Mouse (Mus musculus) MEL (cell line): ENCODE measurements at regions not wholly inside any gene's neighbourhood (a gene's known extent, or its start where the extent isn't known, plus 50 kb on each side); places are given as distances from the start of the nearest gene placed in this dataset.

Experiments
- DNase-seq: peaks from one replicate; pipeline ENCODE4 v3.0.0; 2011; ENCODE audit warnings: low read depth, low spot score
- H3K27ac ChIP-seq: 2 replicates; pipeline ENCODE4 v1.5.1; 2012; ENCODE audit warnings: low read depth, mild to moderate bottlenecking, control low read depth, low read length, moderate library complexity; ENCODE audit not compliant: control insufficient read depth
- H3K27me3 ChIP-seq, 2 experiments: fragments of 150-350 bp in 1 of 2; sonication (generic) in 1 of 2; 2 replicates each; pipeline ENCODE4 v1.6.1; 2012; ENCODE audit warnings: low read length in 2 of 2, mild to moderate bottlenecking in 2 of 2, improper control_type of control experiment in 1 of 2, moderate library complexity in 1 of 2; ENCODE audit not compliant: insufficient read depth in 2 of 2, control insufficient read depth in 1 of 2
- H3K36me3 ChIP-seq, 2 experiments: 2 replicates each; pipeline ENCODE4 v1.6.1; 2012 to 2014; ENCODE audit warnings: low read length in 2 of 2, improper control_type of control experiment in 1 of 2, inconsistent platforms in 1 of 2, mild to moderate bottlenecking in 1 of 2; ENCODE audit not compliant: insufficient read depth in 2 of 2, control insufficient read depth in 1 of 2
- H3K4me1 ChIP-seq, 2 experiments: fragments of 150-350 bp in 1 of 2; sonication (generic) in 1 of 2; 2 replicates each; pipeline ENCODE4 v1.6.1; 2012; ENCODE audit warnings: low read length in 2 of 2, improper control_type of control experiment in 1 of 2, mild to moderate bottlenecking in 1 of 2; ENCODE audit not compliant: insufficient read depth in 2 of 2, control insufficient read depth in 1 of 2
- H3K4me3 ChIP-seq, 2 experiments: fragments of 150-350 bp in 1 of 2; sonication (generic) in 1 of 2; 2 replicates each; pipeline ENCODE4 v1.5.1; 2012; ENCODE audit warnings: low read depth in 2 of 2, low read length in 2 of 2, mild to moderate bottlenecking in 2 of 2, moderate library complexity in 2 of 2, control low read depth in 1 of 2, improper control_type of control experiment in 1 of 2; ENCODE audit not compliant: control insufficient read depth in 1 of 2, insufficient read depth in 1 of 2
- H3K79me2 ChIP-seq: 2 replicates; pipeline ENCODE4 v1.6.1; 2012; ENCODE audit warnings: mild to moderate bottlenecking, low read length, moderate library complexity; ENCODE audit not compliant: control insufficient read depth, poor library complexity, insufficient read depth
- H3K9ac ChIP-seq: 2 replicates; pipeline ENCODE4 v1.6.1; 2012; ENCODE audit warnings: low read depth, mild to moderate bottlenecking, control low read depth, low read length, moderate library complexity; ENCODE audit not compliant: control insufficient read depth, poor library complexity, severe bottlenecking
- H3K9me3 ChIP-seq: fragments of 150-350 bp; sonication (generic); replicated peaks from 2 replicates; pipeline ENCODE4 v1.6.1; 2012; ENCODE audit warnings: mild to moderate bottlenecking, low read length, improper control_type of control experiment, moderate library complexity; ENCODE audit not compliant: insufficient read depth
- CHD1 ChIP-seq: IDR thresholded peaks from 2 replicates; pipeline ENCODE4 v1.6.1; 2012; ENCODE audit warnings: low read depth, mild to moderate bottlenecking, inconsistent platforms, low read length, improper control_type of control experiment
- E2F4 ChIP-seq: IDR thresholded peaks from 2 replicates; pipeline ENCODE4 v1.6.1; 2011; ENCODE audit warnings: low read depth, low read length, improper control_type of control experiment, borderline replicate concordance
- GABPA ChIP-seq: IDR thresholded peaks from 2 replicates; pipeline ENCODE4 v1.6.1; 2012; ENCODE audit warnings: low read depth, mild to moderate bottlenecking, inconsistent platforms, low read length, improper control_type of control experiment, moderate library complexity
- GATA1 ChIP-seq: IDR thresholded peaks from 2 replicates; pipeline ENCODE4 v1.6.1; 2011; ENCODE audit warnings: low read depth, low read length, improper control_type of control experiment
- MAFK ChIP-seq: IDR thresholded peaks from 2 replicates; pipeline ENCODE4 v1.6.1; 2011; ENCODE audit warnings: low read depth, mild to moderate bottlenecking, low read length, improper control_type of control experiment, borderline replicate concordance
- MAX ChIP-seq: IDR thresholded peaks from 2 replicates; pipeline ENCODE4 v1.6.1; 2011; ENCODE audit warnings: low read length, improper control_type of control experiment
- MXI1 ChIP-seq: IDR thresholded peaks from 2 replicates; pipeline ENCODE4 v1.6.1; 2011; ENCODE audit warnings: mild to moderate bottlenecking, low read depth, low read length, improper control_type of control experiment
- MYC ChIP-seq: IDR thresholded peaks from 2 replicates; pipeline ENCODE4 v1.6.1; 2011; ENCODE audit warnings: low read depth, mild to moderate bottlenecking, low read length, improper control_type of control experiment, moderate library complexity
- POLR2AphosphoS2 ChIP-seq: IDR thresholded peaks from 2 replicates; pipeline ENCODE4 v1.6.1; 2011; ENCODE audit warnings: low read length, improper control_type of control experiment
- RAD21 ChIP-seq: IDR thresholded peaks from 2 replicates; pipeline ENCODE4 v1.6.1; 2011; ENCODE audit warnings: mild to moderate bottlenecking, low read depth, low read length, improper control_type of control experiment
- RCOR1 ChIP-seq: IDR thresholded peaks from 2 replicates; pipeline ENCODE4 v1.6.1; 2012; ENCODE audit warnings: low read depth, mild to moderate bottlenecking, inconsistent platforms, low read length, improper control_type of control experiment
- TCF12 ChIP-seq: IDR thresholded peaks from 2 replicates; pipeline ENCODE4 v1.6.1; 2014; ENCODE audit warnings: low read depth, mild to moderate bottlenecking, inconsistent platforms, low read length, improper control_type of control experiment, moderate library complexity
- USF1 ChIP-seq: IDR thresholded peaks from 2 replicates; pipeline ENCODE4 v1.6.1; 2014; ENCODE audit warnings: low read depth, mild to moderate bottlenecking, inconsistent platforms, low read length, improper control_type of control experiment, moderate library complexity
- ZC3H11A ChIP-seq: IDR thresholded peaks from 2 replicates; pipeline ENCODE4 v1.6.1; 2012; ENCODE audit warnings: low read depth, mild to moderate bottlenecking, inconsistent platforms, low read length, improper control_type of control experiment

GRCm38 (mm10) chr8:103031708-103032107 lies 246.3 kb upstream of the Cdh11 start:
- no peaks in the 10 kb centered on the region for H3K79me2 ChIP-seq
- H3K36me3 ChIP-seq: no peaks in the 10 kb centered on the region
- no peak overlapping the region for H3K9ac ChIP-seq
- H3K4me3 ChIP-seq: no peak overlapping the region
- H3K9me3 ChIP-seq: no peaks in the 10 kb centered on the region
- no peak for DNase-seq
- H3K4me1 ChIP-seq: no peaks in the 10 kb centered on the region
- H3K27ac ChIP-seq: no peak overlapping the region
- no peaks in the 10 kb centered on the region for H3K27me3 ChIP-seq
- no peak for TF ChIP-seq GATA1
- TF ChIP-seq RAD21: no peak
- no peak for TF ChIP-seq MXI1
- TF ChIP-seq MAX: no peak
- no peak for TF ChIP-seq ZC3H11A
- no peak for TF ChIP-seq E2F4
- no peak for TF ChIP-seq USF1
- TF ChIP-seq, all 39 proteins: peak for 0

DNA sequence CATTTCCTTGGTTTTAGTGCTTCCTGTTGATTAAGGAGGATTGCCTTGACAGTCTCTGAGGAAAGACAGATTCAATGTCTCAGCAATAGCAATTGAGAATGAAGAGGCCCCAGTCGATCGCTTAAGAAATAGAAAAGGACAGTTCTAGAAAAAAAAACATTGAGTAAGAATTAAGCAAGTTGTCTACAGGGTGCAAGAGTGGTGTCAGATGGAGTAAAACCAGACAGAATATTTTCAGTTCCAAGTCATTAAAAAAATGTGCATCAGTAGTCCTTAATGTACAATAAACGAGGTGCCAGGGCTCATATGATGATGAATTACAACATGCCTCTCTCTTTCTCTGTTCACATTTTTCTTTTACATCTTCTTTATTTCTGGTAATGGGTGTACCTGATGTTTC lies 248.5 kb upstream of the Cdh11 start:
- Histone ChIP-seq H3K9ac (no peak overlapping the region), H3K79me2 (no peaks in the 10 kb centered on the region), H3K4me1 (no peaks in the 10 kb centered on the region), H3K9me3 (no peaks in the 10 kb centered on the region), H3K4me3 (no peak overlapping the region), H3K27me3 (no peaks in the 10 kb centered on the region), H3K36me3 (no peaks in the 10 kb centered on the region), H3K27ac (no peak overlapping the region)
- TF ChIP-seq MYC (no peak), CHD1 (no peak), RCOR1 (no peak), GABPA (no peak), ZC3H11A (no peak), POLR2AphosphoS2 (no peak), TCF12 (no peak)
- no peak for DNase-seq

DNA sequence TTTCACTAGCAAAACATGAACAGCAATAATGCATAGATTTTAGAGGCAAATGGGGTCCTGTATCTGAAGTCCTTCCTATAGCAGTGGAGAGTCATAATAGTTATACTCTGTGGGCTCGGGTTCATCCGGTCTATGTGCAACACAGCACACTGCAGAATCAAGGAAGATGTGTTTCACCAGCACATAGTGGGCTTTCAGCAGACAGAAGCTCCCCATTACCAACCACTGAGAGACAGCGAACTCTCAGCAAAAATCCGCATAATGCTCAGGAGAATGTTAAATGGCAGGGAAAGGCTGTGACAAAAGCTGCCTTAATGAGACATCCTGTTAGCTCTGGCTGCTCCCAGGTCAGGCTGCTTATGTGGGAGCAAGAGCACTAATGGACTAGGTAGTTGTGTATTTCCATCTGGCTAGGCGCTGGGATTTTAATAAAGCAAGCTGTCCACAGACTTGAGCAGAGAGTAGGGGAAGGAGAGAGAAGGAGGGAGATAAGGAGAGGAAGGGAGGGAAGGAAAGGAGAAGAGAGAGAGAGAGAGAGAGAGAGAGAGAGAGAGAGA lies 286.7 kb upstream of the Cdh11 start:
- no peaks in the 10 kb centered on the region for H3K79me2 ChIP-seq
- no peaks in the 10 kb centered on the region for H3K27me3 ChIP-seq
- TF ChIP-seq MAFK (no peak), CHD1 (no peak)
- DNase-seq: no peak
- no peaks in the 10 kb centered on the region for H3K36me3 ChIP-seq
- no peak overlapping the region for H3K4me3 ChIP-seq
- no peak overlapping the region for H3K9ac ChIP-seq
- no peaks in the 10 kb centered on the region for H3K4me1 ChIP-seq
- H3K27ac ChIP-seq: no peak overlapping the region
- H3K9me3 ChIP-seq: no peaks in the 10 kb centered on the region
